Mouse (Mus musculus): ENCODE results near the gene Radil. TPM values are rescaled to one million over a fixed set of nuclear protein-coding genes. Genes with fewer than 3 reads are reported as not detected.
A peak's percentile ranks its signal among the peaks of the same experiment; 100 is the strongest.

Radil gene
- polyA plus RNA-seq, 1 experiment: 0.82 TPM

- H3K27ac ChIP-seq (ENCODE audit: insufficient read depth, low read depth, low read length): peak overlapping the region; percentile 59
- 2% methylated on average over 12 of the region's 12 CpGs for WGBS
- TF ChIP-seq CTCF (IDR thresholded peaks at IDR 0.05; ENCODE audit: extremely low read depth, insufficient read length, insufficient replicate concordance, low read depth, low read length) (no peak), POLR2A (IDR thresholded peaks at IDR 0.05; ENCODE audit: low read depth, low read length) (no peak)
- no peaks in the 10 kb centered on the region for H3K27me3 ChIP-seq (ENCODE audit: control insufficient read depth, insufficient read depth, low read length)
- H3K36me3 ChIP-seq (ENCODE audit: control insufficient read depth, insufficient read depth, low read length): peaks cover 20% of the 10 kb centered on the region
- H3K4me1 ChIP-seq (ENCODE audit: control insufficient read depth, insufficient read depth, insufficient read length, low read length): peaks cover 47% of the 10 kb centered on the region
- peak overlapping the region; percentile 47 for H3K4me3 ChIP-seq (ENCODE audit: low read depth, low read length)
Measured at GRCm38 (mm10) chr5:142439911-142440432, 110.9 kb downstream of the Radil start.

GRCm38 (mm10) chr5:142438380-142438938 is 112.4 kb downstream of the Radil start:
- WGBS: 92% methylated on average over 16 of the region's 16 CpGs
- H3K4me1 ChIP-seq (ENCODE audit: control insufficient read depth, insufficient read depth, insufficient read length, low read length): peaks cover 34% of the 10 kb centered on the region
- H3K36me3 ChIP-seq (ENCODE audit: control insufficient read depth, insufficient read depth, low read length): peaks cover 21% of the 10 kb centered on the region
- no peaks in the 10 kb centered on the region for H3K27me3 ChIP-seq (ENCODE audit: control insufficient read depth, insufficient read depth, low read length)
- TF ChIP-seq POLR2A (IDR thresholded peaks at IDR 0.05; ENCODE audit: low read depth, low read length) (no peak), CTCF (IDR thresholded peaks at IDR 0.05; ENCODE audit: extremely low read depth, insufficient read length, insufficient replicate concordance, low read depth, low read length) (no peak)
- no peak overlapping the region for H3K4me3 ChIP-seq (ENCODE audit: low read depth, low read length)
- H3K27ac ChIP-seq (ENCODE audit: insufficient read depth, low read depth, low read length): no peak overlapping the region

- H3K27ac ChIP-seq (ENCODE audit: insufficient read depth, low read depth, low read length): no peak overlapping the region
- no peak overlapping the region for H3K4me3 ChIP-seq (ENCODE audit: low read depth, low read length)
- H3K4me1 ChIP-seq (ENCODE audit: control insufficient read depth, insufficient read depth, insufficient read length, low read length): peaks cover 16% of the 10 kb centered on the region
- 93% methylated on average over 15 of the region's 15 CpGs for WGBS
- H3K36me3 ChIP-seq (ENCODE audit: control insufficient read depth, insufficient read depth, low read length): peaks cover 22% of the 10 kb centered on the region
- H3K27me3 ChIP-seq (ENCODE audit: control insufficient read depth, insufficient read depth, low read length): no peaks in the 10 kb centered on the region
- TF ChIP-seq POLR2A (IDR thresholded peaks at IDR 0.05; ENCODE audit: low read depth, low read length) (no peak), CTCF (IDR thresholded peaks at IDR 0.05; ENCODE audit: extremely low read depth, insufficient read length, insufficient replicate concordance, low read depth, low read length) (no peak)
Measured at GRCm38 (mm10) chr5:142435736-142436135, 115.2 kb downstream of the Radil start.

Other genes starting within 250 kb of the Radil start
- 11.2 and 58.0 TPM in 2 replicates for gene Foxk1, start 149.6 kb downstream of the Radil start, polyA plus RNA-seq (2012; rRNA removed)
- gene Ap5z1, start 87.2 kb downstream of the Radil start, polyA plus RNA-seq (2012; rRNA removed): 15.0 and 37.6 TPM in 2 replicates
- gene Papolb, start 21.0 kb downstream of the Radil start, polyA plus RNA-seq (2012; rRNA removed): not detected in 2 replicates
- 0.13 and 0.20 TPM in 2 replicates for gene Mmd2, start 57.7 kb upstream of the Radil start, polyA plus RNA-seq (2012; rRNA removed)
- gene Wipi2, start 76.6 kb upstream of the Radil start, polyA plus RNA-seq (2012; rRNA removed): 22.5 and 38.9 TPM in 2 replicates
- 1.1 and 2.6 TPM in 2 replicates for gene Slc29a4, start 141.4 kb upstream of the Radil start, polyA plus RNA-seq (2012; rRNA removed)